Mouse (Mus musculus) kidney, embryonic 14.5 days (tissue): ENCODE data around the gene Unc13d. TPM values are rescaled to one million over a fixed set of nuclear protein-coding genes. Genes with fewer than 3 reads are reported as not detected.

Experiments used
- ATAC-seq: fragments of 200-750 bp; cut with Nextera tagmentation; 2 replicates; pipeline ENCODE4 v1.8.0; 2017; ENCODE audit warnings: moderate number of reproducible peaks, mild to moderate bottlenecking, moderate TSS enrichment, moderate library complexity; ENCODE audit not compliant: low FRiP score, low TSS enrichment
- H3K27ac ChIP-seq: fragments of 300-500 bp; sonication (generic); 2 replicates; pipeline ENCODE4 v1.5.1; 2014; ENCODE audit warnings: low read depth, mild to moderate bottlenecking, low read length, moderate library complexity, mixed read lengths
- H3K27me3 ChIP-seq: fragments of 300-500 bp; sonication (generic); 2 replicates; pipeline ENCODE4 v1.6.1; 2014; ENCODE audit warnings: mild to moderate bottlenecking, low read length; ENCODE audit not compliant: control insufficient read depth, insufficient read depth
- H3K36me3 ChIP-seq: fragments of 300-500 bp; sonication (generic); 2 replicates; pipeline ENCODE4 v1.6.1; 2014; ENCODE audit warnings: low read length, mixed read lengths; ENCODE audit not compliant: control insufficient read depth, insufficient read depth
- H3K4me1 ChIP-seq: fragments of 300-500 bp; sonication (generic); 2 replicates; pipeline ENCODE4 v1.6.1; 2014; ENCODE audit warnings: low read length, mixed read lengths; ENCODE audit not compliant: control insufficient read depth, insufficient read depth
- H3K4me2 ChIP-seq: fragments of 300-500 bp; sonication (generic); replicated peaks from 2 replicates; pipeline ENCODE4 v1.6.1; 2014; ENCODE audit warnings: low read depth, mild to moderate bottlenecking, low read length
- H3K4me3 ChIP-seq: fragments of 300-500 bp; sonication (generic); 2 replicates; pipeline ENCODE4 v1.5.1; 2014; ENCODE audit warnings: mild to moderate bottlenecking, low read length
- H3K9ac ChIP-seq: fragments of 300-500 bp; sonication (generic); 2 replicates; pipeline ENCODE4 v1.6.1; 2014; ENCODE audit warnings: low read depth, mild to moderate bottlenecking, low read length, moderate library complexity
- H3K9me3 ChIP-seq: fragments of 300-500 bp; sonication (generic); 2 replicates; pipeline ENCODE4 v1.6.1; 2016; ENCODE audit warnings: low read length; ENCODE audit not compliant: control insufficient read depth
- WGBS: fragments of 180-500 bp; shearing (Covaris S2); extraction: QIAGEN DNeasy Blood & Tissue Kit; methylation state at CpG from one replicate; pipeline ENCODE4 v1.1.7; 2014; 5-methylcytosine and 5-hydroxymethylcytosine counted together
- polyA plus RNA-seq: library from polyadenylated mRNA; unstranded; fragments of >200 nt; fragmentation: Nextera tagmentation; extraction: Ambion mirVana; gene quantifications from 2 replicates; pipeline ENCODE4 v1.2.1, GENCODE M21; 2014

Gene Unc13d
- polyA plus RNA-seq, 1 experiment from 2014 or later, result 1.5 TPM

- H3K36me3 ChIP-seq, result peaks cover 24% of the 10 kb centered on the region
- peak within 1 kb of the TSS; percentile 61 for H3K4me2 ChIP-seq
- peak within 1 kb of the TSS; percentile 76 for H3K27ac ChIP-seq
- peak within 1 kb of the TSS; percentile 50 for H3K4me3 ChIP-seq
- H3K4me1 ChIP-seq, result peaks cover 12% of the 10 kb centered on the region
- 3% methylated on average over 40 of the region's 43 CpGs for WGBS
- no peaks in the 10 kb centered on the region for H3K9me3 ChIP-seq
- H3K27me3 ChIP-seq, result no peaks in the 10 kb centered on the region
- H3K9ac ChIP-seq, result peak within 1 kb of the TSS; percentile 50
- peak; percentile 97 for ATAC-seq
These were observed 8.8 kb upstream of the Unc13d start, which contains the start of gene Wbp2 for GRCm38 (mm10) chr11:116086258-116087193. Wbp2 (minus strand) TSS chr11:116086995.

GRCm38 (mm10) chr11:116084166-116084565, 6.4 kb upstream of the Unc13d start:
- no peak overlapping the region for H3K9ac ChIP-seq
- H3K9me3 ChIP-seq, result no peaks in the 10 kb centered on the region
- ATAC-seq, result no peak
- peaks cover 13% of the 10 kb centered on the region for H3K4me1 ChIP-seq
- H3K4me2 ChIP-seq, result no peak overlapping the region
- H3K4me3 ChIP-seq, result no peak overlapping the region
- 92% methylated on average over 6 of the region's 6 CpGs for WGBS
- H3K27ac ChIP-seq, result no peak overlapping the region
- no peaks in the 10 kb centered on the region for H3K27me3 ChIP-seq
- peaks cover 48% of the 10 kb centered on the region for H3K36me3 ChIP-seq

DNA sequence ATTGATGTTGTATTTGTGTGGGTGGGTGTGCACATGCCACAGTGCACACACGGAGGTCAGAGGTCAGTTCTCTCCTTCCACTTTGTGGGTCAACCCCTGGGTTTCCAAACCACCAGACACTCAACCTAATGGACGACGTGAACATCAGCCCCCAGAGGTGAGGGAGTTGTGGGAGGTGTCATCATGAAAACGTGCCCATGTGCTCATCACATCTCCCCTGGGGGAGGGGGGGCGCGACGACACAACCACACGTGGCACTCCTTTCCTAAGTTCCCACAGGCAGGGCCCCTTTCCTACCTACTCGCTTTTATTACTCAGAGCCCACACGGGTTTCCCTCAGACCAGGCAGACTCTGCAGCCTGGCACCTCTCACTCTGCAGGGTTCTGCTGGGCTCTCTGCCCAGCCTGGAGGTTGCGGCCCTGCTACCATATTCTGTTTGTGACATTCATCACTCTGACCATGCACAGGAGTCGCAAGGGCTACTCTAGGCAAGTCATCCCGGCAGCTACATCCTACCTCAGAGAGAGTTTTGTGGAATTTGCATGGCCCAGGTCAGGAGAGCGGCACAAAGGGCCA, 5.4 kb upstream of the Unc13d start:
- no peaks in the 10 kb centered on the region for H3K27me3 ChIP-seq
- no peak overlapping the region for H3K27ac ChIP-seq
- peaks cover 20% of the 10 kb centered on the region for H3K4me1 ChIP-seq
- no peaks in the 10 kb centered on the region for H3K9me3 ChIP-seq
- H3K4me2 ChIP-seq, result no peak overlapping the region
- no peak overlapping the region for H3K9ac ChIP-seq
- H3K4me3 ChIP-seq, result no peak overlapping the region
- WGBS, result 88% methylated on average over 14 of the region's 14 CpGs
- ATAC-seq, result no peak
- H3K36me3 ChIP-seq, result peaks cover 53% of the 10 kb centered on the region

DNA sequence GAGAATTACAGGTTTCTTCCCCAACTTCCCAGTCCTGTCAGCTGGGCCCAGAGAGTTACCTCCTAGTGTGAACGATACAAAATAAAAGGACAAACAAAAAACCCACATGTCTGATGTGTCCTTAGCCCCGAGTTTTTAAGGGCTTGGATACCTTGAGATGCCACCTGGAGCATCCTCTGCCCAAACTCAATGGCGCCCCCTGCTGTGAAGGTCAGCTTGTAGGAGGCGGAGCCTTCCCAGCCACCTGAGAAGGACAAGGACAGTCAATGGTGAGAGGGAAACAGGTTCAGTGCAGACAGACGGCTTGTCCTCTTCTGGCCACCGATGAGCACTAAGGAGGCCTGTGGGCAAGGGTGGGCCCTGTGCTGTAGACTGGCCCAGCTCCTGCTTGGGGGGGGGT, 3.3 kb upstream of the Unc13d start:
- no peaks in the 10 kb centered on the region for H3K27me3 ChIP-seq
- H3K9me3 ChIP-seq, result no peaks in the 10 kb centered on the region
- H3K36me3 ChIP-seq, result peaks cover 53% of the 10 kb centered on the region
- WGBS, result 69% methylated on average over 6 of the region's 6 CpGs
- H3K4me1 ChIP-seq, result peaks cover 16% of the 10 kb centered on the region
- H3K27ac ChIP-seq, result no peak overlapping the region
- H3K9ac ChIP-seq, result no peak overlapping the region
- H3K4me2 ChIP-seq, result no peak overlapping the region
- ATAC-seq, result no peak
- no peak overlapping the region for H3K4me3 ChIP-seq

- no peak for ATAC-seq
- peaks cover 53% of the 10 kb centered on the region for H3K36me3 ChIP-seq
These were observed 1.8 kb upstream of the Unc13d start for GRCm38 (mm10) chr11:116079511-116079910.

DNA sequence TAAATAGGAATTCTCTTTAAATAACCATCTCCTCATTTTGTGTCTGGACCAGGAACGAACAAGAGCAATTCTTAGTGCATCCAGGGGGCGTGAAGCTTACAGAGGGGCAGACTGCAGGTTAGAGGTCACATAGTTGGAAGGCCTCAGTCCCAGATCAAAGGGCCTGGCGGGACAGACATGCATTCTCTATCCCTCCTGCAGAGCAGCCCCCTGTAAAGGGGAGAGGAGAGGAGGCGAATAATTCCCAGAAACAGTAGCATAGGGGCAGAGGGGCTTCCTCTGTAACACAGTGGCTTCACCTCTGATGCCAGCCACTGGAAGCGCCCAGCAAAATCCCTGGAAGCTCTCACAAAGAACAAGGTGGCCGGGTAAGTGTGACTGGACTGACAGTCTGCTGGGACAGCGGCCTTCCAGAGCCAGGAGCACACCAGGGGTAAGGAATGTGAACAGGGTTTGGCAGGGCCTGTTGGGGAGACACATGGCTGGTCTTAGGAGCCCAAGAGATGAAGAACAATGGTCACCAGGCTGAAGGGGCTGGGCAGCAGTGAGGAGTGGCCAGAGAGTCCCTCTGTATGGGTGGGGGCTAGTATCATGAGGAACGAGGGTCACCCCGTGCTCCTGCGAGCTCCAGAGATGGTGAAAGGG, 1.0 kb upstream of the Unc13d start:
- H3K27ac ChIP-seq, result peak overlapping the region; percentile 37; the same call in 1 of the 2 replicates
- peaks cover 10% of the 10 kb centered on the region for H3K4me1 ChIP-seq
- H3K36me3 ChIP-seq, result peaks cover 49% of the 10 kb centered on the region
- 44% methylated on average over 10 of the region's 10 CpGs for WGBS
- H3K9me3 ChIP-seq, result no peaks in the 10 kb centered on the region
- H3K4me3 ChIP-seq, result no peak overlapping the region
- H3K9ac ChIP-seq, result peak overlapping the region; percentile 31; the same call in 1 of the 2 replicates
- no peak overlapping the region; the same call in none of the 2 replicates for H3K4me2 ChIP-seq
- ATAC-seq, result no peak
- H3K27me3 ChIP-seq, result no peaks in the 10 kb centered on the region

More at GRCm38 (mm10) chr11:116079511-116079910, 1.8 kb upstream of the Unc13d start:
- H3K9ac ChIP-seq, result 0 out of 2 replicates have a peak overlapping the region, but pooled peaks have one; percentile 31
- no peak overlapping the region for H3K27ac ChIP-seq
- 91% methylated on average over 10 of the region's 10 CpGs for WGBS
- no peak overlapping the region for H3K4me3 ChIP-seq
- no peaks in the 10 kb centered on the region for H3K9me3 ChIP-seq
- H3K27me3 ChIP-seq, result no peaks in the 10 kb centered on the region
- H3K4me1 ChIP-seq, result peaks cover 10% of the 10 kb centered on the region
- H3K4me2 ChIP-seq, result no peak overlapping the region

DNA sequence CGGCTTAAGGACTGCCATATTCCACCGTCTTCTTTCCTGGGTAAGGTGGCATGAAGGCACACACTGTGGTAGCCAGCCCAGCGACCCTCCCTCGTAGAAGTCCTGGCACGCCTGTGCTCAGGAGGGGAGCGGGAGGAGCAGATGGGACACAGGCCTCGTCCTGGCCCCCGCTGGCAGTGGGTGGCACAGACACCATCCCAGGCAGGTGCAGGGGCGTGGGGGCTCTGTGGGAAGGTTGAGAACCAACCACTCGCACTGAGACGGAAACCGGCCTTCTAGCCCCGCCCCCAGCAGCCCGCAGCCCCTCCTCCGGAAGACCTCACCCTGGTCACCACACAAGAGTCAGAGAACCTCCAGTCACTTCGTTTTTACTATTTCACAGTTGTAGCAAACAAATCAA, 460 bp upstream of the Unc13d start:
- no peaks in the 10 kb centered on the region for H3K27me3 ChIP-seq
- no peaks in the 10 kb centered on the region for H3K9me3 ChIP-seq
- peak overlapping the region; percentile 50; the same call in 1 of the 2 replicates for H3K9ac ChIP-seq
- H3K4me2 ChIP-seq, result peak overlapping the region; percentile 49
- H3K27ac ChIP-seq, result peak overlapping the region; percentile 14; the same call in 1 of the 2 replicates
- peaks cover 43% of the 10 kb centered on the region for H3K36me3 ChIP-seq
- WGBS, result 8% methylated on average over 16 of the region's 16 CpGs
- peaks cover 10% of the 10 kb centered on the region for H3K4me1 ChIP-seq
- ATAC-seq, result 0 out of 2 replicates have a peak, but pooled peaks have one; percentile 30
- H3K4me3 ChIP-seq, result peak overlapping the region; percentile 27

- H3K27ac ChIP-seq, result no peak overlapping the region
- H3K9ac ChIP-seq, result no peak overlapping the region
- ATAC-seq, result no peak
These were observed 925 bp downstream of the Unc13d start for GRCm38 (mm10) chr11:116076836-116077235.

More at GRCm38 (mm10) chr11:116076836-116077235, 925 bp downstream of the Unc13d start:
- Histone ChIP-seq H3K4me3 (no peak overlapping the region), H3K36me3 (peaks cover 32% of the 10 kb centered on the region), H3K4me1 (peaks cover 10% of the 10 kb centered on the region), H3K27me3 (no peaks in the 10 kb centered on the region), H3K9me3 (no peaks in the 10 kb centered on the region), H3K4me2 (no peak overlapping the region)
- 84% methylated on average over 7 of the region's 7 CpGs for WGBS
